Mouse (Mus musculus) midbrain, embryonic 16.5 days (tissue): Measurements from ENCODE around the gene Slc26a1. TPM values are rescaled to one million over a fixed set of nuclear protein-coding genes. Genes with fewer than 3 reads are reported as not detected.

ENCODE experiments used
- ATAC-seq: fragments of 200-750 bp; cut with Nextera tagmentation; 2 replicates; pipeline ENCODE4 v1.8.0; 2017; ENCODE audit warnings: moderate TSS enrichment
- H3K27ac ChIP-seq: fragments of 300-500 bp; sonication (generic); 2 replicates; pipeline ENCODE4 v1.5.1; 2014; ENCODE audit warnings: mild to moderate bottlenecking, low read length, mixed read lengths
- H3K27me3 ChIP-seq: fragments of 300-500 bp; sonication (generic); 2 replicates; pipeline ENCODE4 v1.6.1; 2014; ENCODE audit warnings: low read depth, low read length, mixed read lengths; ENCODE audit not compliant: control insufficient read depth, insufficient read depth
- H3K36me3 ChIP-seq: fragments of 300-500 bp; sonication (generic); 2 replicates; pipeline ENCODE4 v1.6.1; 2014; ENCODE audit warnings: mild to moderate bottlenecking, low read length, moderate library complexity, mixed read lengths; ENCODE audit not compliant: control insufficient read depth, insufficient read depth
- H3K4me1 ChIP-seq: fragments of 300-500 bp; sonication (generic); 2 replicates; pipeline ENCODE4 v1.6.1; 2014; ENCODE audit warnings: mild to moderate bottlenecking, low read length, mixed read lengths; ENCODE audit not compliant: control insufficient read depth, insufficient read depth
- H3K4me2 ChIP-seq: fragments of 300-500 bp; sonication (generic); 2 replicates; pipeline ENCODE4 v1.6.1; 2014; ENCODE audit warnings: mild to moderate bottlenecking, low read length, mixed read lengths
- H3K4me3 ChIP-seq: fragments of 300-500 bp; sonication (generic); 2 replicates; pipeline ENCODE4 v1.5.1; 2014; ENCODE audit warnings: low read depth, mild to moderate bottlenecking, low read length, moderate library complexity, mixed read lengths
- H3K9ac ChIP-seq: fragments of 300-500 bp; sonication (generic); 2 replicates; pipeline ENCODE4 v1.6.1; 2014; ENCODE audit warnings: low read depth, low read length, mixed read lengths
- H3K9me3 ChIP-seq: fragments of 300-500 bp; sonication (generic); replicated peaks from 2 replicates; pipeline ENCODE4 v1.6.1; 2014; ENCODE audit warnings: mild to moderate bottlenecking, low read length, mixed read lengths; ENCODE audit not compliant: control insufficient read depth, poor library complexity, severe bottlenecking
- WGBS: fragments of 180-500 bp; shearing (Covaris S2); extraction: QIAGEN DNeasy Blood & Tissue Kit; methylation state at CpG from one replicate; pipeline ENCODE4 v1.1.7; 2014; 5-methylcytosine and 5-hydroxymethylcytosine counted together
- polyA plus RNA-seq: library from polyadenylated mRNA; unstranded; fragments of >200 nt; fragmentation: Nextera tagmentation; extraction: Ambion mirVana; gene quantifications from 2 replicates; pipeline ENCODE4 v1.2.1, GENCODE M21; 2015

Gene Slc26a1
- polyA plus RNA-seq, 1 experiment from 2014 or later, result 4.3 TPM

- WGBS, result 73% methylated on average over 6 of the region's 6 CpGs
- H3K36me3 ChIP-seq, result no peaks in the 10 kb centered on the region
- no peak overlapping the region for H3K4me2 ChIP-seq
- H3K27ac ChIP-seq, result no peak overlapping the region
- no peak overlapping the region for H3K4me3 ChIP-seq
- H3K9ac ChIP-seq, result no peak overlapping the region
- no peak for ATAC-seq
- H3K27me3 ChIP-seq, result no peaks in the 10 kb centered on the region
- H3K4me1 ChIP-seq, result no peaks in the 10 kb centered on the region
- no peaks in the 10 kb centered on the region for H3K9me3 ChIP-seq
These were observed 33.8 kb upstream of the Slc26a1 start for GRCm38 (mm10) chr5:108708981-108709731.

- no peak overlapping the region for H3K27ac ChIP-seq
- ATAC-seq, result no peak
- H3K4me1 ChIP-seq, result no peaks in the 10 kb centered on the region
- no peaks in the 10 kb centered on the region for H3K9me3 ChIP-seq
- H3K9ac ChIP-seq, result no peak overlapping the region
- H3K4me2 ChIP-seq, result no peak overlapping the region
- WGBS, result 100% methylated on average over 1 of the region's 1 CpGs
- H3K27me3 ChIP-seq, result no peaks in the 10 kb centered on the region
- no peaks in the 10 kb centered on the region for H3K36me3 ChIP-seq
- H3K4me3 ChIP-seq, result no peak overlapping the region
These were observed 33.0 kb upstream of the Slc26a1 start for GRCm38 (mm10) chr5:108708419-108708818.

GRCm38 (mm10) chr5:108707758-108708157, 32.4 kb upstream of the Slc26a1 start:
- Histone ChIP-seq H3K27me3 (no peaks in the 10 kb centered on the region), H3K9me3 (no peaks in the 10 kb centered on the region), H3K4me1 (no peaks in the 10 kb centered on the region), H3K4me3 (no peak overlapping the region), H3K27ac (no peak overlapping the region), H3K4me2 (no peak overlapping the region), H3K36me3 (no peaks in the 10 kb centered on the region), H3K9ac (no peak overlapping the region)
- WGBS, result 91% methylated on average over 2 of the region's 2 CpGs
- ATAC-seq, result no peak

DNA sequence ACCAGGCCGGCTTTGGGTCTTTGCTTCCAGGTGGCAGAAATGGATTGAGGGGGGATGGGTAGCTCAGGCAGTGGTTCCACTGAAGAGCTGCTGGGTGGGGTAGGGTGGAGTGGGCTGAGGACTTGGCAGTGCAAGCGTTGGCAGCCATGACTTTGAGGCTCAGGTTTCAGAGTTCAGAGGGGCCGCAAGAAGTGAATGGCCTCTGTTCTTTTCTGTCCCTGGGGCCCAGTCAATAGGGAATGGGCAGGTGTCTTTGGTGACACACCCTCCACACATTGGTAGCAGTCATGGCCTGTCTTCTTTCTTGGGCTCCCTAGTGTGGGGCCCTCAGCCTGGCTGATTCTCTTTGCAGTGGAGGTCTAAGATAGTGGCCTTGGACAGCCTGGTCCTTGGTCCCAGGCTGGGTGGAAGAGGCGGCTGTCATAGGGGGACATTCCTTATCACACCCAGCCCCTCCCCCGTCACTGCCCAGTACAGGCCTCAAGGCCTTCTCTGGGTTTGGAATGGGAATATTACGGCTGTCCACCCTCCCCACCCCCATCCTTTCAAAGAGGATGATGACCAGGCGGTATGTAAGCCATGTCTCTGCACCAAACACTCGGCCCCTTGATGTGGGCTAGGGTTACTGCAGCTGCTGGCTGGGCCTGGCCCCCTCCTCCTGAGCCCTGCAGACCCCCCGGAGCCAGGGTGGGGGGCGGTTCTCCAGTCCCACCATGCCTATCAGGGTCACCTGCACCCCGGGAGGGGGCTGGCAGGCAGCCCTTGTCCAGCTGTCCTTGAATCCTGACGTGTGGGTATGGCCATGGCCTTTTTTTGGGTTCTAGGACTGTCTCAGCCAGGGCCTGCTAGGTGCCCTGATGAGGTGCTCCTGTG, 28.6 kb upstream of the Slc26a1 start:
- no peak overlapping the region for H3K9ac ChIP-seq
- no peak for ATAC-seq
- 90% methylated on average over 12 of the region's 12 CpGs for WGBS
- H3K27ac ChIP-seq, result no peak overlapping the region
- no peaks in the 10 kb centered on the region for H3K9me3 ChIP-seq
- H3K36me3 ChIP-seq, result no peaks in the 10 kb centered on the region
- H3K4me2 ChIP-seq, result no peak overlapping the region
- H3K4me3 ChIP-seq, result no peak overlapping the region
- no peaks in the 10 kb centered on the region for H3K27me3 ChIP-seq
- H3K4me1 ChIP-seq, result no peaks in the 10 kb centered on the region

DNA sequence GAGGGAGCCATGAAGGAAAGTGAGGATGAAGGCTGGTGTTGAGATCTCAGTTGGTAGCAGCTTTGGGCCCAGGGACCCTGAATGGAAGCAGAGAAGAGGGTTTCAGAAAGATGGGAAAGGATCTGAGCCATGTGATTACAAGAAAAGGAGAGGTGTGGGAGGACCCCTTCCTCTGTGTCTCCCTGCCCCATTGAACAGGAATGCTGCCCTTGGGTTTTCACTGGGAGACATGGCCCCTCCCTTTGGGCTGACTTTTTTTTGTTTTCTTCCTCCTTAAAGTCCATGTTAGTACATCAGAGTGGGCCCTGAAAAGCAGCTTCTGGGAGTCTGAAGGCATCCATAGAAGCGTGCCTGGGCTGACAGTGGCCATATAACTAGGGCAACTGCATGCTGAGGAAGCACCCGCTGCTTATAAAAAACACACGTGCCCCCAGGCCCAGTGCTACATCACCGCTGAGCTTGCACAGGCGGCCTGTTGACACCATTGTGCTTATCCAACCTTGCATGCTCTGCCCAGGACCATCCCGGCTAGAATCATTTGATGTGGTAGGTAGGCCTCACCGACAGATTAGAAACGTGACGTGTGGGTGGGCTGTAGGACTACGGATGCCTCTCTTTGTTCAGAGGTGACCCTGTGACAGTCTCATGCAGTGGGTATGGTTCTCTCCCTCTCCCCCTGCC, 26.1 kb upstream of the Slc26a1 start:
- H3K4me3 ChIP-seq, result no peak overlapping the region
- no peak for ATAC-seq
- no peaks in the 10 kb centered on the region for H3K36me3 ChIP-seq
- no peak overlapping the region for H3K9ac ChIP-seq
- H3K4me2 ChIP-seq, result no peak overlapping the region
- no peak overlapping the region for H3K27ac ChIP-seq
- H3K4me1 ChIP-seq, result peaks cover 2% of the 10 kb centered on the region; the same call in 1 of the 2 replicates
- no peaks in the 10 kb centered on the region for H3K9me3 ChIP-seq
- WGBS, result 66% methylated on average over 10 of the region's 10 CpGs
- H3K27me3 ChIP-seq, result no peaks in the 10 kb centered on the region

DNA sequence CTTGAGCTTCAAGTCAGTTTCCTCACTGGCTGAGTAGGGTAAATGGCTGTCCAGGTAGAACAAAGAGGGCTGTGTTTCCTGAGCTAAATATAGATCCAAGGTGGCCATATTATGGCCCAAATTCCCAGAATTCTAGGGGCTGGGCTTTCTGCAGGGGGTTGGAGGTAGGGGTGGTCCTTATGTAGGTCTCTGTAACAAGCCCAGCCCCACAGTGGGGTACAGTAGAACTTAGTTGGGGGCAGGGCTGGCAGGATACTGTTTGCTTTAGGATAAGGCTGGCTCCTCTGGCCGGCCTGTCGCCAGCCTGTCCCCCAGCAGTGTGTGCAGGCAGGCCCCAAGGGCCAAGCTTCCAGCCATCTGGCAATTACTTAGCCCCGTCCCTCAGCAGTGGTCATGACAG, 25.0 kb upstream of the Slc26a1 start:
- H3K27me3 ChIP-seq, result no peaks in the 10 kb centered on the region
- 71% methylated on average over 3 of the region's 3 CpGs for WGBS
- no peak for ATAC-seq
- no peaks in the 10 kb centered on the region for H3K36me3 ChIP-seq
- no peak overlapping the region for H3K4me3 ChIP-seq
- H3K9ac ChIP-seq, result no peak overlapping the region
- H3K27ac ChIP-seq, result no peak overlapping the region
- H3K4me2 ChIP-seq, result no peak overlapping the region
- peaks cover 2% of the 10 kb centered on the region; the same call in 1 of the 2 replicates for H3K4me1 ChIP-seq
- no peaks in the 10 kb centered on the region for H3K9me3 ChIP-seq

GRCm38 (mm10) chr5:108697341-108697753, 22.0 kb upstream of the Slc26a1 start:
- H3K27ac ChIP-seq, result peak overlapping the region; percentile 39; the same call in 1 of the 2 replicates
- 16% methylated on average over 4 of the region's 4 CpGs for WGBS

DNA sequence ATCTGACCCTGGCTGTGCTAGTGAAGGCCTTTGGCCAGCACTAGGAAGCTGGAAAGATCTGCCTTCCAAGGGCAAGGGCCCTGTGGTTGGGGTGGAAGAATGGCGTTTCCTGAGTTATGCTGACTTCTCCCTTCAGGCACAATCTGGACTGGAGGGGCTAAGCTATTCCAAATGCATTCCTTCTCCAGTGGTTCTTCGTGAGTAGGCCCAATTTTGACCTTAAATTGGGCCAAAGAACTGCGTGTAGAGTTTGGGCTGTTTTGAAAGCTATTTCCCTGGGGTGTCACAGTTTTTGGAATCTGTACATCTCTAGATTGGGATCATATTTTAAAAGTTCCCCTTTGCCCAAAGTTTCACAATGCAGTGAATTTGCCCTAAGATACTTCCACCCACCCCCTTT, 21.2 kb upstream of the Slc26a1 start:
- H3K4me2 ChIP-seq, result no peak overlapping the region
- no peaks in the 10 kb centered on the region for H3K36me3 ChIP-seq
- H3K27ac ChIP-seq, result no peak overlapping the region; the same call in 1 of the 2 replicates
- peaks cover 16% of the 10 kb centered on the region for H3K4me1 ChIP-seq
- H3K9ac ChIP-seq, result no peak overlapping the region
- ATAC-seq, result no peak
- WGBS, result 82% methylated on average over 3 of the region's 3 CpGs
- H3K4me3 ChIP-seq, result no peak overlapping the region
- peaks cover 13% of the 10 kb centered on the region for H3K27me3 ChIP-seq
- H3K9me3 ChIP-seq, result no peaks in the 10 kb centered on the region

More at GRCm38 (mm10) chr5:108697341-108697753, 22.0 kb upstream of the Slc26a1 start:
- ATAC-seq, result no peak
- no peak overlapping the region for H3K9ac ChIP-seq
- peaks cover 12% of the 10 kb centered on the region for H3K27me3 ChIP-seq
- H3K4me1 ChIP-seq, result peaks cover 16% of the 10 kb centered on the region
- H3K36me3 ChIP-seq, result no peaks in the 10 kb centered on the region
- no peak overlapping the region for H3K4me2 ChIP-seq
- H3K9me3 ChIP-seq, result no peaks in the 10 kb centered on the region
- no peak overlapping the region for H3K4me3 ChIP-seq
